Mouse (Mus musculus): ENCODE results near the gene Kcnn4. TPM values are rescaled to one million over a fixed set of nuclear protein-coding genes. Genes with fewer than 3 reads are reported as not detected.

The Kcnn4 gene
- 1 to 10 TPM in 1 of 4 experiments, under 1 TPM in 3; 0.44 to 1.3 (median 0.69) TPM for total RNA-seq (2022)

DNA sequence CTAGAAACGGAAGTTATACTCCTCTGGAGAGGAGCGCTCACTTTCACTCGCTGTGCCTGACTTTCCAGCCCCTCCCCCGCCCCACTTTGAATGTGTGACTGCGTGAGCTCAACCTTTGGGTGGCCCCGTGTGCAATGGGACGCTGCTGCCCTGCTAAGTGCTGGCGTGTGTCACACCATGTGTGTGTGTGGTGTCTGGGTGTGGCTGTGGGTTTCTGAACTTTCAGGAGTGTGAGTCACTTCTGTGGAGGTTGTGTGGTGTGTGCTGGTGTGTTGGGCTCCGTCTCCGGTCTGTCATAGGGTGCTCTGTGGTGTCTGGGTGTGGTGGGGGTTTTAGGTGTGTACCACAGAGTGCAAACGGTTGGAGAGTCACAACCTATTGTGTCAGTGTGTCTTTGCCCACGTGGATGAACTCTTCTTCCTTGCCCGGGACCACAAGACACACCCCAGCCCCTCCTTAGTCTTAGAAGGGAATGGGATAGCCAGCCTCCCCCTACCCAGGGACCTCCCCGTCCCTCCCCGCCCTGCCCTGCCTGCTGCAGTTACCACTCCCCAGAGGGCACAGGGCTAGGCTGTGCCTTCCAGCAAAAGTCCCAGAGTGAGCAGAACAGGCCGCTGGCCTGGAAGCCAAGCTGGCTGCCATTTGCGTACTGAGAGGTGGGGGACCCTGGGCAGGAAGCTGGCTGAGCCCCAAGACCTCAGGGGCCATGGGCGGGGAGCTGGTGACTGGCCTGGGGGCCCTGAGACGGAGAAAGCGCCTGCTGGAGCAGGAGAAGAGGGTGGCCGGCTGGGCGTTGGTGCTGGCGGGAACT is at the start of gene Kcnn4:
Gene Kcnn4, plus strand, starts transcription at position 533 of the 811 bp plus-strand sequence.
- DNase-seq (ENCODE audit: low spot score), result no peak

DNA sequence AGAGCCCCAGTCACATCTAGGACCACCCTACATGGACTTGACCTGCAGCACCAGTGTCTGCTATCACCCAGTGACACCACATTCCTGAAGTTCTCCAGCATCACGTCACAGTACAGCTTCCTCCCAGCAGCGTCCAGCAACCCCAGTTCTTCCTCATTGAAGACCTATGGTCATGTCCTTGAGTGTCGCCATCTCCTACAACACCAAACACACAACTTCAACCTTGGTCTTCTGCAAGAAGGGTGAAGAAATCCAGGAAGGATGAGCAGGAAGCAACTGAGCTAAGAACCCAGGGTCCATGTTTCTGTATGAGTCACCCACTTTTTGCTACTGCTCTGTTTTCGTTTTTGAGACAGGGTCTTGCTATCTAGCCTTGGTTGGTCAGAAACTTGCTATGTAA is 47.5 kb upstream of the Kcnn4 start:
- no peak for DNase-seq (ENCODE audit: low spot score)

DNA sequence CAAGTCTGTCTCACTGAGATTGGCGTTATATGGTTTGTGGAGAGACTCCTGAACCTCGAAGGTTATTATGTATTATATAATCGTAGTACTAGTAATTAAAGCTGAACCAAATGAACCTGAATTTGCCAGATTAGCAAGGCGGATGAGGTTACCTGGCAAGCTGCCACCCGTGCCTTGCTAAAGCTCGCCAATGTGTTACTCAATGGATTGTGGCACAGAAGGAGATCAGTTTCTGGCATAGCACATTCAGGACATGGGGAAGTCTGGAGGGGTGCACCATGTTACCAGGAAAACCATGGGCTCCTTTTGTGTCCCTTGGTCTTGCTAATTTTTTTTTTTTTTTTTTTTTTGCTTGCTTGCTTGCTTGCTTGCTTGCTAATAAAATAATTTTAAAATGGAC is 44.9 kb upstream of the Kcnn4 start:
- no peak for DNase-seq (ENCODE audit: low spot score)

DNA sequence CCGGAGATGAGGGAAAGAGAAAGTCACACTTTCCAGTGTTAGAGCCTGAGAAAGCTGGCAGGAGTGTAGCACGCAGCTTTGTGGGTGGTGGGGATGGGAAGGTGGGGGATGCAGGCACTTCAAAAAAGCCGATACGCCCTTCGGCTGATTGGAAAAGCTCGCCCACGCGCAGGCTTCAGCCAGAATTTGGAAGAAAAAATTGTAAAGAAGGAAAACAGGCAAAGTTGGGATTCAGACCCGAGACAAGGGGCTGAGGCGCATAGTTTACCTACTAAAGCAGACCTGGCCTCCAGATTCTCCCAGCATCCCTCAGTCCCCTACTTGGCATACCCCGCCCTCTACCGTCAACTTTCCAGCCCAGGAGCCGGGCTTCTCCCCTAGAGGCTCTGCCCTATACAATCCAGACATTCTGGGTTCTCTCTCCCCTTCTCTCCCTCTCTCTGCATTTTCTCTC is 44.4 kb upstream of the Kcnn4 start:
- no peak for DNase-seq (ENCODE audit: low spot score)

DNA sequence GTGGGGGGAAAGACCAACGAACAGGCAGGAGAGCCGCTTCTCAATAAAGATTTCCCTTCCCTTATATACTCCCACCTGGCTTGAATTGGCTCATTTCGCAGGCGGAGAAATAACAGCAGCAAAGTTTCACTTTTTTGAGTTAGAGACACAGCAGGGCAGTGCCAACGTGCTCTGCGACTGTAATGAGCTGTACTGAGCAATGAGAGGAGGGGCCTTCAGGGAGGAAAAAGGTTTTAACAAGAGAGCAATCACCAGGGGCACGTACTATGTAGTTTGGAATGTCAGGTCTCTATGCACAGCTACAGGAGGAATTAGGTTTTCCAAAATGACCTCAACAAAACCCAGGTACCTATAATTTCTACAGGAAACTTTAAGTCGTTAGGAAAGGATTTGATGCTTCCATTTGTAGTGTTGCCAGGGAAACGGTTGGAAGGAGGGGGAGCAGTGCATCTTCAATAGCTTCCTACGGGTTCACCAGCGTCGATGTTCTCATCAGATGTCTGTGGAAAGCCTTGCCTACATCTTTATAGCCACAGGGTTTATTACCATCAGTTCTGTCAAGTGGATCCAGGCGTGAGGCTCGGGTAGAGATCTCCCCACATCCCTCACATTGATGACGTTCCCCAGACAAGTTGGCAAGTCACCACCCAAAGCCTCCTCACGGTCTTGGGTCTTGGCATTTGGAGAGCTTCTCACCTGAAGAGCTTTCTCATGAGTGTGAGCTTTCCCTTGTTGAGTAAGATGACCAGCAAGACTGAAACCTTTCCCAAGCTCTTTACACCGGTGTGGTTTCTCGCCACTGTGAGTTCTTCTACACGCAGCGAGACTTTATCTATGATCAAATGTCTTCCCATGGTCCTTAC is 43.6 kb upstream of the Kcnn4 start:
- no peak for DNase-seq (ENCODE audit: low spot score)

DNA sequence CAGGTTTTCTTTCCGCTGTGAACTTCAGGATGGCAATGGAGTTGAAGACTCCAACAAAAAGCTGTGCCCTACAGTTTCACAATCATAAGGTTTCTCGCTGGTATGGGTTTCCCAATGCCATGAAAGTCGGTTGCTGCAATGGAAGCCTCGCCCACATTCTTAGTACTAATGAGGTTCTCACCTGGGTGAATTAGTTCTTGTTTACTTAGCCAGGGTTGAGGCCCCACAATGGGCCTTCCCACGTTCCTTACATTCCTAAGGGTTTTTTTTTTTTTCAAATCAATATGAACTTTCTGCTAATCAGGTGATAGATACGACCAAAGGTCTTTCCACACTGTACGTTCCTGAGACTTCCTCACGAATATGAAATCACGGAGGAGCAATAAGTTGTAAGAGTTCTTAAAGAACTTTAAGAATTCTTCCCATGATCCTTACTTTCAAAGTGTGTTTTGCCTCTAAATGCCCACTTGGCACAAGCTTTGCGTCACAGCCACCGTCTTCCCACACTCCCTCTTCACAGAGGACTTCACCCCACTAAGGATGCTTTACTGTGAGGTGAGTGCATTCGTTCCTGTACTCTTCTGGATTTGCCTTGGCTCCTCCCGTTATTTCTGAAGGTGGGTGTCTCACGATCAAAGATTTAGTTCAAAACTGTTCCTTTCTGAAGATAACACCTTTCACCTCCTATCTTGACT is 42.6 kb upstream of the Kcnn4 start:
- no peak for DNase-seq (ENCODE audit: low spot score)

DNA sequence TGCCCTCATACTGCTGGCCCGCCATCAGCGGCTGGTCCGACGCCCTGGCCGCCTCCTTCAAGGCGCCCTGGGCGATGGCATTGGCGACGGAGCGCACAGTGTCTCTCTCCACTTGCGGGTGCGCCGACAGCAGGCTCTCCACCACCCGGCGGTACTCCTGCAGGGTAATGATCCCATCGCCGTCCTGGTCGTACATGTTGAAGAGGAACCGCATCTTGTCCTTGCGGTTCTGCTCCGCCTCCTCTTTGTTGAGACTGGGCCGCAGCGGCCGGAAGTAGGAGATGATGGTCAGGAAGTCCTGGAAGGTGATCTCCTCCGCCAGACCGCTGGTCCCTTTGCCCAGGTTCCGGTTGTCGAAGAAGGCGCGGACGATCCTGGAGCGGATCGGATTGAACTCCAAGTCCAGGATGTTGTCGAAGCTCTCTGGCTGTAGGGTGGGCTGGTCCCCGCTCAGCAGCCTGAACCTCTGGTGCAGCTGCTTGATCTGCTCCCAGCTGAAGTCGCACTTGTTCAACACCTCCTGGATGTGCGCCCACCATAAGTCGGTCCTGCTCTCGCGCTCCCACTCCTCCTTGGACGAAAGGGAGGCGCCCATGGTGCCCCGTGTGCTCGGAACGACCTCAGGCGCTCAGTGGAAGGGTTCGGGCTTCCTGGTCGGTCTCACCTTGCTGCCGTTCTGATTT is 36.6 kb upstream of the Kcnn4 start, which contains the start of gene Tescl:
Gene Tescl, minus strand, starts transcription at position 633 of the 683 bp plus-strand sequence.
- no peak for DNase-seq (ENCODE audit: low spot score)

DNA sequence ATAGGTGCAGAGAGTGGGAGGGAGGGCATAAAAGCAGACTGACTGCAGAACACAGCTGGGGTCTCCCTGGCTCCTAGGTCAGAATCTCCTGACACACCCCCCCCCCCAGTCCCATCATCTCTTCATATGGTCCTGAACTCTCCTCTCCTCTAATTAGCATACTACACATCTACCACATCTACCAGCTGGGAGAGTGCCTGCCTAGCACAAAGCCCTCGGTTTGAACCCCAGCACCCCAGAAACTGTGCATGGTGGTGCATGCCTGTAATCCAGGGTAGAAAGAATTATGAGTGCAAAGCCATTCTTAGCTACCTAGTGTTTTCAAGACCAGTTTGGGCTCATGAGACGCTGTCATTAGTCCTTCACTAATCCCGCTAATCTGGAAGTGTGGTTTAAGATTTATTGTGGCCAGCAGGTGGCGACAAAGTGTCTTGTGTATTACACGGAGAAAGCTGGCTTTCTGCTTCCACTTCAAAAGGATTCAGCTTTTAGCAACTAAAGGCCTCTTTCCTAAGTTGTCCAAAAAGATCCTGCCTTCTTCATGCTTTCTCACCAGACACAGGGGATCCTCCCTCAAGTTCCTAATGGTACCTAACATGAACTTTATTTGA is 34.3 kb upstream of the Kcnn4 start:
- peak; percentile 42 for DNase-seq (ENCODE audit: low spot score)

DNA sequence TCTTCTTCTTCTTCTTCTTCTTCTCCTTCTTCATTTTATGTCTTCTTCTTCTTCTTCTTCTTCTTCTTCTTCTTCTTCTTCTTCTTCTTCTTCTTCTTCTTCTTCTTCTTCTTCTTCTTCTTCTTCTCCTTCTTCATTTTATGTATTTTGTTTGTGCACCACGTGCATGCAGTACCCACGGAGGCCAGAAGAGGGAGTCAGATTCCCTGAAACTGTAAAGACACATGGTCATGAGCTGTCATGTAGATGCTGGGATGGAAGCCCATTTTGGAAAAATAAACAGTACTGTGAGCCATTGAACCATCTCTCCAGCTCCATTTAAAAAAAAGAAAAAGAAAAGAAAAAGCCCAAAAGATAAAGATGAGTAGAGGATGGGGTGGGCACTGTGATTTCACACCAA is 31.8 kb upstream of the Kcnn4 start:
- DNase-seq (ENCODE audit: low spot score), result no peak

DNA sequence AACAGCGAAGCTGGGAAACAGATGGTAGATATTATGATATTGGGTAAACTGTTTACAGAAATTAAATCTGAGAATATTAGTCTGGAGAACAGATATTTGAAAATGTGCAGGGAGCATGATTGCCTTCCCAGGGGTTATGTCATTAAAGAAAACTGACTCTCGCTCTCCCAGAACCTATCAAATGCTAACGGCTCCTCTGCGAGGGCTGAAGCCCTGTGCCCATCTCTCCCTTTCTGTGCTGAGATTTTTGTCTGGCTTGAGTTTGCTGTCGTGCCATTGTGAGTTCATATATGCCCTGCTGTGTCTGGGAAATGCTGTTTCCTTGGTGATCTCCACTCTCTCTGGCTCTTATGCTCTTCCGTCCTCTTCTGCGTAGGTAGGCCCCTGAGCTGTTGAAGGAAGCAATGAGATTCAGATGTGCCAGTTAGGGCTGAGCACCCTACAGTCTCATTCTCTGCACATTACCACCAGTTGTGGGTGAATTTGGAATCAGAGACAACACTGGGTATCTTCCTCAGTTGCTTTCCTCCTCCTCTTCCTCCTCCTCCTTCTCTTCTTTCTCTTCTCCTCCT is 26.3 kb upstream of the Kcnn4 start:
- no peak for DNase-seq (ENCODE audit: low spot score)

DNA sequence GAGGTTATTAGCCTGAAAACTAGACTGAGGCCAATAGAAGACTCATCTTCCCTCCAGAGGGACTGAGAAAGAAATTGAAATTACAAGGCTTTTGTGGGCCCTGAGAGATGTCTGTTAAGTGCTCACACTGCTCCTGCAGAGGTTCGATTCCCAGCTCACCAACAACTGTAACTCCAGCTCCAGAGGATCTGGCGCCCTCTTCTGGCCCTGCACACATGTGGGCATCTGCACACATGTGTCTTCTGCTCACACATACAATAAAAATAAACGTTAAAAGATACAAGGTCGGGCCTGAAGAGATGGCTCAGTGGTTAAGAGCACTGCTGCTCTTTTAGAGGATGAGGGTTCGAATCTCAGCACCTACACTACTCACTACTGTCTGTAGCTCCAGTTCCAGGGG is 23.6 kb upstream of the Kcnn4 start:
- DNase-seq (ENCODE audit: low spot score), result no peak

DNA sequence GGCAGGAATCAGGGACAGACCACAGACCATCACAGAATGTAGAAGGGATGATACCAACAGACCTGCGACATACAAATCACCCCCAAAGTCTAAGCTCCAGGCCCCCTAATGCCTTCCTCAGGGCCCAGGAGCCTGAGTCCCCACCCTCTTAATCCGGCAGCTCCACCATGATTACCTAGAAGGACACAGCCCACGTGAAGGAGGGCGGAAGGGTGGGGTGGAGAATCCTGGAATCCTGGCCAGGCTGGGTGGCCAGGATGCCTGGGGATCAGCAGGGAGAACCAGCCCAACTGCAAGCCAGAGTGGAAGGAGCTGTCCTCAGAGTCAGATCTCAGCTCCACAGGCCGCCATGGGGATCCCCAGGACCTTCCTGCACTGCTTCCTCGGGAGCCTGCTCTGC is 21.2 kb upstream of the Kcnn4 start, which contains the start of gene Lypd5:
Gene Lypd5, plus strand, starts transcription at position 301 of the 400 bp plus-strand sequence.
- DNase-seq (ENCODE audit: low spot score), result no peak

DNA sequence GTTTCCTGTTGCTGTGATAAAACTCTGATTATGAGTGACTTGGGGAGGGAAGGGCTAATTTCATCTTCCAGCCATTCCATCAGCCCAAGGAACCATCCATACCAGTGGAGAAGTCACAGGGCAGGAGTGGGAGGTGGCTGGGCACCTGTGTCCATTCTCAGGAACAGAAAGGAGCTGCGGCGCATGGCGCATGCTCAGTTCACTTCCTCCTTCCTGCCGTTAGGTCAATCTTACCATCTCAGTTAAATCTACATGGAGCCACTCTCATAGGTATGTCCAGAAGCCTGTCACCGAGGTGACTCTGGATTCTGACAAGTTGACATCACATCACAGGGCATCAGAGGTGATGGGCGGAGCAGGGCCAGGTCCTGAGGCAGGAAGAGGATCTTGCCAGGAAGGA is 14.4 kb upstream of the Kcnn4 start:
- DNase-seq (ENCODE audit: low spot score), result no peak

DNA sequence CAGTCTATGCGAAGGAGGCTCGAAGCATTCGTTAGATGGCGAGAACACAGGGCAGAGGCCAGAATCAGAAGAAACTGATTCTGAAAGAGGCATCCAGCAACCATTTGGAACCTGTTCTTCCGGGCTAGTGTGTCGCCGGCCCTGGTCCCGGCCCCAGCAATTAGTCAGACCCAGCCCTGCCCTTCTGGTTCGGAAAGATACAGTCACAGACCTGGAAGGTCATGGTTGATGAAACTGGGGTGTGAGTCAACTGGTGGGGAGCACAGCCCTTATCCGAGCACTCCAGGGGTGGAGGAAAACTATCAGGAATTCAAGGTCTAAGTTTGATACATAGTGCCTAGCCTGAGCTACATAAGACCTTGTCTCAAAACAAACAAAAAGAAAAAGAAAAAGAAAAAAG is 14.0 kb upstream of the Kcnn4 start:
- DNase-seq (ENCODE audit: low spot score), result no peak

DNA sequence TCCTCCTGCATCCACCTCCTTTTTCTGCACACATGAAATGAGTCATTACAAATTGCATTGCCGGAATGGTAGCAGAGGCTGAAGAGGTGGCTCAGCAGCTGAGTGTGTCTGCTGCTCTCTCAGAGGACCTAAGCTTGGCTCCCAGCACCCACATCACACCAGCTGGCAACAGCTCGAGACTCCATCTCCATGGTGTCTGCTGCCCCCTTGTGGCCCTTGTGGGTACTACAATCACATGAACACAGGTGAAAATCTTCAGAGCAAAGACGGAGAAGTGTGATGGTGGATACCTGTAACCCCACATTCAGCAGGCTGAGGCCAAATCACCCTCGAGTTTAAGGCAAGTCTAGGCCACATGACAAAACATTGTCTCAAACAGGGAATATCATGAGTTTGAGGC is 12.2 kb upstream of the Kcnn4 start:
- DNase-seq (ENCODE audit: low spot score), result no peak

DNA sequence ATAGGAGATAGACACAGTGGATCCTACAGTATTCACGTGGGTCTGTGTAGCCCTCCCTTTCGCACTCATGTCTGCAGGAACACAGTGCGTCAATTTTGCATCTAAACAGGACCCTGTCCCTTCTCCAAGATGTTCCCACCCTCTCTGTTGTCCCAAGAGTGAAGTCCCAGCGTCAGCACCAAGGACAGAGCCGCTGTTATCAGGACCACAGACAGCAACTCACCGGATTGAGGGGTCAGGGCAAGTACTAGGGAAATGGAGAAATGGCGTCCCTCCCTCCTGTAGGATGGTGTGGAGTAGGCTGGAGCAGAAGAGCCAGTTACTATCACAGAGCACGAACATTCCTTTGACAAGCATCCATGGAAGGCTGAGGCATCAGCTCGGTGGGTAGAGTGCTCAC is 10.8 kb upstream of the Kcnn4 start:
- no peak for DNase-seq (ENCODE audit: low spot score)

DNA sequence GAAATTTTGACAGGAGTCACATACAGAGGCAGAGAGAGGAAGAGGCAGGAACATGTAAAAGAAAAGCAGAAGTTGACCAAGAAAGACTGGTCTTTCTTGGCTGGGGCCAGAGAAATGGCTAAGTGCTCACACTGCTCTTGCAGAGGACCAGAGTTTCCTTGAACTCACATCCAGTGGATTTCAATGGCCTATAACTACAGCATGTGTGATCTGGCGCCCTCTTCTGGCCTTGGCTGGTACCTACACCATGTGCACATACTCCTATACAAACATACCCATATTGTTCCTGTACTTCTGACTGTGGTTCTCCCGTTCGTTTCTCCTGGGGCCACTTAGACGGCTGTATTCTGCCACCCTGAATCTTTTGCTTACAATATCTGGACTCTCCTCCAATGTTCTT is 9.1 kb upstream of the Kcnn4 start:
- no peak for DNase-seq (ENCODE audit: low spot score)

DNA sequence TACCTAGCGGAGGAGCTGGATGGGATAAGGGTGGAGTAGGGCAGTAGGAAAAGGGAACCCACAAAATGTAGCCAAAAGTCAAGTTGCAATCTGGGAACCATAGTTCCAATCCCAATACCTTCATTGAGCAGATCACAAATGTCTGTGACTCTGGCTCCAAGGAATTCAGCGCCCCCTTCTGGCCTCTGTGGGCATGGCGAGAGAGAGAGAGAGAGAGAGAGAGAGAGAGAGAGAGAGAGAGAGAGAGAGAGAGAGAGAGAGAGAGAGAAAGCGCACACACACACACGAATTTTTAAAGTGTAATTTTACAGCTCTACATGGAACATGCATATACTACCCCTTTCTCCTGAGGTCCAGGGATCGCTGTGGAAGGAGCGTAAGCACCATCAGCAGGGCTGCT is 6.8 kb upstream of the Kcnn4 start:
- DNase-seq (ENCODE audit: low spot score), result no peak

DNA sequence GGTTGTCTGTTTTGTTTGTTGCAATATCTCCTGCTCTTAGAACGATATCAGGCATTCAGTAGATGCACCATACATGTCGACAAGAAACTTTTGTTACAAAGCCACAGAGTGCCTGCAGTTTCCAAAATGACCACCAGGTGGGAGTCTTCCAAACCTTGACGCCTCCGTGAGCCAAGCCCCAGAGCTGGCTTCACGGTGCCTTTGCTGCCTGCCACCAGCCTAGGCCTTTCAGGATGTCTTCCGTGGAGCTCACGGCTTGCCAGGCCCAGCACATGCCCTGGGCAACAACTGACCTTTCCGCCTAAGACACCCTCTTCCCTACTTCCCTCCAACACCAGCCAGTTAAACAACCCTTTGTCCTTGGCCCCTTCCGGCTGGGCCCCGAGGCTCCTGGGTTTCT is 5.2 kb upstream of the Kcnn4 start:
- peak; percentile 80 for DNase-seq (ENCODE audit: low spot score)

DNA sequence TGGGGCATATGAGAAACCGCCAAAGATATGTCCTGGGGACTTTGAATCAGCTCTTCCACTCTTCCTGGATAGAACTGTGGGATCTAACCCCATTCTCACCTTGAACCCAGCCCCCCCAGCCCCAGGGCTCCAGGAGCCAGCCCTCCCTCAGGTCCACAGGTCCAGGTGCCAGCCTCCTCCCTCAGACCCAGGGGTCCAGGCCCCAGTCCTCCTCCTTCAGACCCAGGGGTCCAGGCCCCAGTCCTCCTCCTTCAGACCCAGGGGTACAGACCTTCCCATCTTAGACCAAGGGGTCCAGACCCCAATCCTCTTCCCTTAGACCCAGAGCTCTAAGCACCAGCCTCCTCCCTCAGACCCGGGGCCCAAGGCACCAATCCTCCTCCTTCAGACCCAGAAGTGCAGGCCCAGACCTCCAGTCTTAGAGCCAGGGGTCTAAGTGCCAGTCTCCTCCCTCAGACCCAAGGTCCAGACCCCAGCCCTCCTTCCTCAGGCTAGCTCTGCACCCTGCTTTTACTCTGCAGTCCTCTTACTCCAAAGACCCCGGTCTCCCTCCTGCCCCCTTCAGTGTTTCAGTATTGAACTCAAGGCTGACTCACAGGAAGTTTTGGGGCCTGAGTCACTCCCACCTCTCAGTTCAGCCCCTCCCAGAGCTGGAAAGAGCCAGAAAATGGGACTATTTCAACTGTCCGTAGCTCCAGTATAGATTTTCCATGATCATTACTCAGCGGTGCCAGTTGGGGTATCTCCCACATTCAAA is 4.6 kb upstream of the Kcnn4 start:
- no peak for DNase-seq (ENCODE audit: low spot score)

All from heart, adult 8-10 months (tissue).